Mouse (Mus musculus) bone marrow macrophage, adult 2 months (primary cell): ENCODE results near the gene Nfkbid.

ENCODE experiments used
- CTCF ChIP-seq: IDR thresholded peaks from 2 replicates; pipeline ENCODE4 v1.5.1; 2012; ENCODE audit warnings: low read depth, mild to moderate bottlenecking, low read length, moderate library complexity
- POLR2A ChIP-seq: IDR thresholded peaks from 2 replicates; pipeline ENCODE4 v1.6.1; 2012; ENCODE audit warnings: mild to moderate bottlenecking, low read depth, low read length, borderline replicate concordance

GRCm38 (mm10) chr7:30440697-30441096, 19.2 kb downstream of the Nfkbid start:
- TF ChIP-seq CTCF: peak; percentile 61
- no peak for TF ChIP-seq POLR2A
